Mouse (Mus musculus) limb, embryonic 14.5 days (tissue): ENCODE results near the gene Mcoln1. TPM values are rescaled to one million over a fixed set of nuclear protein-coding genes. Genes with fewer than 3 reads are reported as not detected.
A peak's percentile ranks its signal among the peaks of the same experiment; 100 is the strongest.

Experiments
- ATAC-seq: fragments of 200-750 bp; cut with Nextera tagmentation; 2 replicates; pipeline ENCODE4 v1.8.0; 2017; ENCODE audit warnings: low read depth, moderate number of reproducible peaks, moderate TSS enrichment; ENCODE audit not compliant: low FRiP score
- DNase-seq: peaks from one replicate; pipeline ENCODE4 v3.0.0-alpha.2; 2015; ENCODE audit warnings: low spot score
- H3K27ac ChIP-seq: fragments of 300-500 bp; sonication (generic); replicated peaks from 2 replicates; pipeline ENCODE4 v1.5.1; 2014; ENCODE audit warnings: low read depth, mild to moderate bottlenecking, low read length, moderate library complexity, mixed read lengths
- H3K27me3 ChIP-seq: fragments of 300-500 bp; sonication (generic); 2 replicates; pipeline ENCODE4 v1.6.1; 2014; ENCODE audit warnings: low read length, mixed read lengths; ENCODE audit not compliant: control insufficient read depth, insufficient read depth
- H3K36me3 ChIP-seq: fragments of 300-500 bp; sonication (generic); 2 replicates; pipeline ENCODE4 v1.6.1; 2014; ENCODE audit warnings: mild to moderate bottlenecking, low read length, moderate library complexity, mixed read lengths; ENCODE audit not compliant: control insufficient read depth, insufficient read depth
- H3K4me1 ChIP-seq: fragments of 300-500 bp; sonication (generic); 2 replicates; pipeline ENCODE4 v1.6.1; 2014; ENCODE audit warnings: antibody characterized with exemption, low read length, mixed read lengths; ENCODE audit not compliant: control insufficient read depth, insufficient read depth
- H3K4me2 ChIP-seq: fragments of 300-500 bp; sonication (generic); replicated peaks from 2 replicates; pipeline ENCODE4 v1.6.1; 2014; ENCODE audit warnings: low read depth, mild to moderate bottlenecking, low read length, moderate library complexity; ENCODE audit not compliant: severe bottlenecking
- H3K4me3 ChIP-seq: fragments of 300-500 bp; sonication (generic); replicated peaks from 2 replicates; pipeline ENCODE4 v1.5.1; 2014; ENCODE audit warnings: low read length
- H3K9ac ChIP-seq: fragments of 300-500 bp; sonication (generic); 2 replicates; pipeline ENCODE4 v1.6.1; 2014; ENCODE audit warnings: mild to moderate bottlenecking, low read depth, low read length, moderate library complexity; ENCODE audit not compliant: severe bottlenecking
- H3K9me3 ChIP-seq: fragments of 300-500 bp; sonication (generic); 2 replicates; pipeline ENCODE4 v1.6.1; 2016; ENCODE audit warnings: low read length; ENCODE audit not compliant: control insufficient read depth
- POLR2A ChIP-seq: fragments of 200-500 bp; IDR thresholded peaks from 2 replicates; pipeline ENCODE4 v1.8.0; 2012; ENCODE audit warnings: inconsistent platforms, mild to moderate bottlenecking, moderate library complexity, borderline replicate concordance; ENCODE audit not compliant: insufficient read depth, insufficient read length; ENCODE audit errors: extremely low read depth
- WGBS: fragments of 180-500 bp; shearing (Covaris S2); extraction: QIAGEN DNeasy Blood & Tissue Kit; methylation state at CpG from one replicate; pipeline ENCODE4 v1.1.7; 2014; 5-methylcytosine and 5-hydroxymethylcytosine counted together
- polyA plus RNA-seq, 2 experiments: library from polyadenylated mRNA; depleted of rRNA in 1 of 2; stranded (reverse) in 1 of 2; unstranded in 1 of 2; fragments of >200 nt; fragmentation: Nextera tagmentation in 1 of 2; extraction: Ambion mirVana in 1 of 2; gene quantifications; 2 replicates each; pipeline versions ENCODE4 v1.2.1 to v1.2.3; 2012 to 2014

Gene Mcoln1
- polyA plus RNA-seq, 2 experiments, result 36.6 to 148 TPM

DNA sequence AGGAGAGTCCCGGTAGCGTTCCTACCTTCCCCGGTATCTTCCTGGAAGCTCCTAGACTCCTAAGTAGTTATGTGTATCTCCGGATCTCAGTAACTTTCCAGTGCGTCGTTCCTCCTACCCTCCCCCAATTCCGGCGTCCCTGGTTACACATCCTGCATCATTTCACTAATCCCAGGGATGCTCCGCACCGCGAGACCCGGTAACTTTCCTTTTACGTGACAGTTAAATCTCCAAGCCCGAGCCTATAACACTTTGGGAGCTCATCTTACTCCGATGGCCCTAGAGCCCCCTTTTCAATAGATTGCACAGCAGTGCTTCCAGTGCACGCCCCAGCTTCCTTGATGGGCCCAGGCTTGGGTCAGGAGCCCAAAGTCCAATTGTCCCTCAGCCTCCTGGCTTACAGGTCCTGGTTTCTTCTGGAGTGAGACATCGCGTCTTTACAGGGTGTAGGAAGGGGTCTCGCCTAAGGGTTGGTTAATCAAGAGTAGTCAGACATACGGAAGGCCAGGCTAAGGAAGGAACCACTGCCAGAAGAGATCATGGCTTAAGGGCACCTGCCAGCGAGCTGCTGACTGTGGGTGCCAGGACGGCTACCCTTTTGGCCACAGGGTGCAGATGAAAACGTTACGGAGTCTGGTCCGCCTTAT, 15.6 kb downstream of the Mcoln1 start:
- Histone ChIP-seq H3K4me2 (peak overlapping the region; percentile 95), H3K9me3 (no peaks in the 10 kb centered on the region), H3K9ac (peak overlapping the region; percentile 65), H3K4me1 (peaks cover 4% of the 10 kb centered on the region; the same call in 1 of the 2 replicates), H3K27me3 (no peaks in the 10 kb centered on the region), H3K4me3 (peak overlapping the region; percentile 57), H3K36me3 (peaks cover 35% of the 10 kb centered on the region), H3K27ac (peak overlapping the region; percentile 69)
- TF ChIP-seq POLR2A, result no peak
- ATAC-seq (no peak; the same call in 1 of the 2 replicates), DNase-seq (peak; percentile 36)
- under 1% methylated on average over 25 of the region's 25 CpGs for WGBS

DNA sequence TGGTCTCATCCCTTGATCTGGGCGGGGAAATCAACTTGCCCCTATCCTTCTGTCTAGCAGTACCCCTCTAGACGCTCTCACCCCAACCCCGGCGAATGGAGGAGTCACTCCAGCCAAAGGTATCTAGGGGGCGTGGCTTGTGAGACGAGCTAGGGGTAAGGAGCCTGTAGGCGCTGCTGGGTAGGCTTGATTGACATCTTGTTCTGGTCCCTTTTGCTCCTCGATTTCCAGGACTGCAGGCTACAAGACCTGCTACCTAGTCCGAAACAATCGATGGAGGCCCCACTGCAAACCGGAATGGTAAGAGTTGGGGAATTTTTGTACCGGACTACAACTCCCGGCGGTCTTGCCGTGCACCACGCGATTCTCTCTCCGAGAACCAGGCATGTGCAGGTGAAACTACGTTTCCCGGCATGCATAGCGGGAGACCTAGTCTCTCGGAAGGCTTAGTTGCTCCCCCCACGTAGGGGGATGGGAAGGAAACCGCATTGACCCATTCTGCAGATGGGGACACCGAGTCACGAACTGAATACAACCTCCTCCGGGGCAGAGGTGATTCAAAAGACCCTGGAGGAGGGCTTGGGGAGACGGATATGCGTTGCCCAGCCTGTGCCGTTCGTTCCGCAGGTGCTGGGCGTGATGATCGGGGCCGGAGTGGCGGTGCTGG, 16.3 kb downstream of the Mcoln1 start:
- Histone ChIP-seq H3K9me3 (no peaks in the 10 kb centered on the region), H3K27ac (peak overlapping the region; percentile 69), H3K36me3 (peaks cover 35% of the 10 kb centered on the region), H3K4me3 (peak overlapping the region; percentile 57), H3K9ac (peak overlapping the region; percentile 65), H3K27me3 (no peaks in the 10 kb centered on the region), H3K4me1 (peaks cover 4% of the 10 kb centered on the region; the same call in 1 of the 2 replicates), H3K4me2 (peak overlapping the region; percentile 95)
- peak; percentile 87 for ATAC-seq
- peak; percentile 46; the same call in 1 of the 2 replicates for TF ChIP-seq POLR2A
- DNase-seq, result peak; percentile 98
- WGBS, result 2% methylated on average over 36 of the region's 36 CpGs

DNA sequence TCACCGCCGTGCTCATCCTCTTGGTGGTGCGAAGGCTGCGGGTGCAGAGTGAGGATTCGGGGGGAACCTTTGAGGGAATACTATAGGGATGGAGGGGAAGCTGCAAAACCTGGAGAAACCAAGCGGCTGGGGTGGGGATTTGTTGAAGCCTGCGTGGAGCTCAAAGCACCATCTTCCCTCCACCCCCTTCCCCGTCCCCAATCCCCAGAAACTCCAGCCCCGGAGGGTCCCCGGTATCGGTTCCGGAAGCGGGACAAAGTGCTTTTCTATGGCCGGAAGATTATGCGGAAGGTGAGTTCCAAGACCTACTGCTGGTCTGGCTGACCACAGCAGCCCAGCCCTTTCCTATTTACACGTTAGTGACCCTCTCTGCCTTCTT, 16.8 kb downstream of the Mcoln1 start:
- peak; percentile 26 for DNase-seq
- ATAC-seq, result peak; percentile 14
- Histone ChIP-seq H3K36me3 (peaks cover 35% of the 10 kb centered on the region), H3K9ac (peak overlapping the region; percentile 65), H3K4me3 (peak overlapping the region; percentile 57), H3K9me3 (no peaks in the 10 kb centered on the region), H3K4me1 (peaks cover 4% of the 10 kb centered on the region; the same call in 1 of the 2 replicates), H3K27ac (peak overlapping the region; percentile 49; the same call in 1 of the 2 replicates), H3K4me2 (peak overlapping the region; percentile 95), H3K27me3 (no peaks in the 10 kb centered on the region)
- TF ChIP-seq POLR2A, result no peak
- WGBS, result 9% methylated on average over 15 of the region's 16 CpGs

DNA sequence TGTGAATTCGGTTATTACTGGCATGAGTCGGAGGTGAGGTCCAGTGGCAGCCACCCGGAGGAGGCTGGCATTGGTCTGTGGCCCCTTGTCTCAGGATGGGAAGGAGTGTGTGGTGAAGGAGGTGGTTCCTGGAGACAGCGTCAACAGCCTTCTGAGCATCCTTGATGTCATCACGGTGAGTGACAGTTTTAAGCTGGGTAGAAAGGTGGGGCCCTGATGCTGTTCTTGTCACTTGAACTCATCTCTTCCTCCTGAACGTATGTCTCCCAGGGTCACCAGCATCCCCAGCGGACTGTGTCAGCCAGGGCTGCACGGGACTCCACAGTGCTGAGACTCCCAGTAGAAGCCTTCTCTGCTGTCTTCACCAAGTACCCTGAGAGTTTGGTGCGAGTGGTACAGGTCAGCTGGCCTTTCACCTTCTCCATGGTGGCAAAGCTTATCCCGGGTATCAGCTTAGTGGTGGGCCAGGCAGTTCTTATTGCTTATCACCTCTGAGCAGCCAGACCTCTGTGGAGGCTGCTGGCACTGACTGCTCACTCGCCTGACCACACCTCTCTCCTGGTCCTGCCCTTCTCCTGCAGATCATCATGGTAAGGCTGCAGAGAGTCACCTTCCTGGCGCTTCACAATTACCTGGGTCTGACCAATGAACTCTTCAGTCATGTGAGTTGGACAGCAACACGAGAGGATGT, 21.9 kb downstream of the Mcoln1 start:
- no peak for DNase-seq
- ATAC-seq, result no peak
- Histone ChIP-seq H3K27me3 (no peaks in the 10 kb centered on the region), H3K27ac (no peak overlapping the region), H3K9ac (no peak overlapping the region), H3K36me3 (peaks cover 48% of the 10 kb centered on the region), H3K4me1 (no peaks in the 10 kb centered on the region), H3K4me2 (no peak overlapping the region), H3K9me3 (no peaks in the 10 kb centered on the region), H3K4me3 (no peak overlapping the region)
- TF ChIP-seq POLR2A, result no peak
- WGBS, result 90% methylated on average over 13 of the region's 13 CpGs

DNA sequence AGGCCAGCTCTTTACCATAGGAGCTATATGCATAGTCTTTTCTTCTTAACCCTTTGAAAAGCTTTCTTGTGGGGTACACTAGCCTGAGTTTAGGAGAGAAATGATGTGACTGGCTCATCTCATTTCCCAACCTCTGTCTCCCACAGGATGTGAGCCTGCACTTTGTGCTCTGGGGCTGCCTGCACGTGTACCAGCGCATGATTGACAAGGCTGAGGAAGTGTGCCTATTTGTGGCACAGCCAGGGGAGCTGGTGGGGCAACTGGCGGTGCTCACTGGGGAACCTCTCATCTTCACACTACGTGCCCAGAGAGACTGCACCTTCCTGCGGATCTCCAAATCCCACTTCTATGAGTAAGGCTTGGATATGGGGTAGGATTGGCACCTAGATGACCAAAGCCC, 30.6 kb downstream of the Mcoln1 start:
- no peak overlapping the region for H3K4me2 ChIP-seq
- TF ChIP-seq POLR2A, result no peak
- no peaks in the 10 kb centered on the region for H3K4me1 ChIP-seq
- peaks cover 28% of the 10 kb centered on the region for H3K36me3 ChIP-seq
- no peak for DNase-seq
- no peak overlapping the region for H3K27ac ChIP-seq
- no peak overlapping the region for H3K4me3 ChIP-seq
- H3K9me3 ChIP-seq, result no peaks in the 10 kb centered on the region
- H3K9ac ChIP-seq, result no peak overlapping the region
- H3K27me3 ChIP-seq, result no peaks in the 10 kb centered on the region
- 86% methylated on average over 5 of the region's 5 CpGs for WGBS
- ATAC-seq, result no peak
